Mouse (Mus musculus) C2C12 (cell line): ENCODE measurements at regions not wholly inside any gene's neighbourhood (a gene's known extent, or its start where the extent isn't known, plus 50 kb on each side); places are given as distances from the start of the nearest gene placed in this dataset.

Experiments used
- H3K27me3 ChIP-seq: one replicate; pipeline ENCODE4 v1.6.1; 2011; ENCODE audit not compliant: control insufficient read depth, insufficient read depth, insufficient read length
- H3K36me3 ChIP-seq: one replicate; pipeline ENCODE4 v1.6.1; 2011; ENCODE audit not compliant: control insufficient read depth, insufficient read depth
- H3K4me3 ChIP-seq: one replicate; pipeline ENCODE4 v1.5.1; 2011; ENCODE audit warnings: mild to moderate bottlenecking, control low read depth; ENCODE audit not compliant: poor library complexity, insufficient read depth, severe bottlenecking
- H3K79me2 ChIP-seq: one replicate; pipeline ENCODE4 v1.6.1; 2011; ENCODE audit not compliant: control insufficient read depth, insufficient read depth
- H3K79me3 ChIP-seq: one replicate; pipeline ENCODE4 v1.6.1; 2011; ENCODE audit warnings: low read depth, control low read depth
- H3ac ChIP-seq: one replicate; pipeline ENCODE3; 2011; ENCODE audit warnings: low read depth; ENCODE audit not compliant: control insufficient read depth, insufficient read length
- CEBPB ChIP-seq: IDR thresholded peaks from one replicate; pipeline ENCODE4 v1.6.1; 2011; ENCODE audit warnings: low read depth, mild to moderate bottlenecking, control low read depth, moderate library complexity
- CTCF ChIP-seq: IDR thresholded peaks from one replicate; pipeline ENCODE4 v1.5.1; 2011; ENCODE audit not compliant: control insufficient read depth, insufficient read depth, insufficient read length
- FOSL1 ChIP-seq: IDR thresholded peaks from one replicate; pipeline ENCODE4 v1.8.0; 2011; ENCODE audit warnings: mild to moderate bottlenecking, low read length; ENCODE audit not compliant: poor library complexity, insufficient read depth, severe bottlenecking
- MAX ChIP-seq: IDR thresholded peaks from one replicate; pipeline ENCODE4 v1.6.1; 2011; ENCODE audit warnings: mild to moderate bottlenecking, control low read depth
- MYOD1 ChIP-seq: IDR thresholded peaks from one replicate; pipeline ENCODE4 v1.6.1; 2011; ENCODE audit warnings: low read depth; ENCODE audit not compliant: control insufficient read depth, insufficient read length
- MYOG ChIP-seq: IDR thresholded peaks from one replicate; pipeline ENCODE4 v1.6.1; 2011; ENCODE audit not compliant: control insufficient read depth, insufficient read length; ENCODE audit errors: extremely low read depth
- USF1 ChIP-seq: IDR thresholded peaks from one replicate; pipeline ENCODE4 v1.6.1; 2011; ENCODE audit warnings: low read depth, mild to moderate bottlenecking, control low read depth, moderate library complexity

DNA sequence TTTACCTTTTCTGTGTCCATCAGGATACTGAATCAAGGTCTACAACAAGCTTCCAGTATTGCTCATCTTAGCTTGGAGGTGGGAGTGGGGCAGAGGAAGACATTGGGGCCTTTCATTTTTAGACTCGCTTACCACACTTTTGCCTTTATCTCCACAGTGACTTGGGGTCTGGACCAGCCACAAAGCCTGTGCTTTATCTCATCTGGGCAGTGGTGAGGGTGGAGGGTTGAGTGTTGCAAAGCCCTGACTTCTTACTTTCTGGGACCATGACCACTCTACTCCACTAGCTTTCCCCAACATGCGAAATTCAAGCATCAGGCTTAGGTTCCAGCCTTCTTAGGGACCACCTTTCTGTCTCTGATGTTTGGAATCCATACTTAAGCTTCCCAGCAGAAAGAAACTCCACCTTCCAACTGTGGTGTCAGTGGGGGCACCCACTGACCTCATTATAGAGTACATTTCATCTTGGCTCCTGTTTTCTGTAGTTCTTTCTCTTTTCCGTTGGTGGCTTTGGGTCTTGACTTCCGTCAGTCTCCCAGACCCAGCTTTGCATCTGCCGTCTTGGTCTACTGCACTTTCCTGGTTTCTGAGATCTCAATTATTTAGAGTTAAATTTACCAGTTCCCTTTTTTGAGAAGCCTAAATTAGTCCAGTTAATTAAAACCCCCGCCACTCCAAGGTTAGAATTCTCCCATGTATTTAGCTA, 80.5 kb downstream of the Gm815 start:
- Histone ChIP-seq H3K27me3 (no peaks in the 10 kb centered on the region), H3K36me3 (no peaks in the 10 kb centered on the region), H3K79me3 (no peaks in the 10 kb centered on the region), H3ac (no peak overlapping the region), H3K79me2 (no peaks in the 10 kb centered on the region), H3K4me3 (no peak overlapping the region)
- TF ChIP-seq MYOG (no peak), MYOD1 (no peak), MAX (no peak), FOSL1 (no peak), USF1 (no peak), CEBPB (no peak), CTCF (no peak)

DNA sequence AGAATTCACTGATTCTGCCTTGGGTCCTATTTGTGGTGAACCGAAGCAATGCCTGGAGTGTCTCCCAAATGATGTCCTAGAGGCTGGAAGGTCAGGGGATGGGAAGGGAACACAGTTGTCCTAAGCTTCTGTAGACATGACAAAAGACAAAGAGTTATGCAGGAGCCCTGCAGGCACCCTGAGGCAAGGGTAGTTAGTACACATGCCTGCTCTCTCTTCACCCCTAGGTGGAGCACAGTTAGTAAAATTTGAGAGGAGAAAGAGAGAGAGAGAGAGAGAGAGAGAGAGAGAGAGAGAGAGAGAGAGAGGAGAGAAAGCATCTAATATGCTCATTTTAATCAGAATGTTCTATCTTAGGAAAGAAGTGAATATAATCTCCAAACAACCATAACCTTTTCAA, 87.4 kb downstream of the Gm815 start:
- no peaks in the 10 kb centered on the region for H3K27me3 ChIP-seq
- no peak overlapping the region for H3ac ChIP-seq

DNA sequence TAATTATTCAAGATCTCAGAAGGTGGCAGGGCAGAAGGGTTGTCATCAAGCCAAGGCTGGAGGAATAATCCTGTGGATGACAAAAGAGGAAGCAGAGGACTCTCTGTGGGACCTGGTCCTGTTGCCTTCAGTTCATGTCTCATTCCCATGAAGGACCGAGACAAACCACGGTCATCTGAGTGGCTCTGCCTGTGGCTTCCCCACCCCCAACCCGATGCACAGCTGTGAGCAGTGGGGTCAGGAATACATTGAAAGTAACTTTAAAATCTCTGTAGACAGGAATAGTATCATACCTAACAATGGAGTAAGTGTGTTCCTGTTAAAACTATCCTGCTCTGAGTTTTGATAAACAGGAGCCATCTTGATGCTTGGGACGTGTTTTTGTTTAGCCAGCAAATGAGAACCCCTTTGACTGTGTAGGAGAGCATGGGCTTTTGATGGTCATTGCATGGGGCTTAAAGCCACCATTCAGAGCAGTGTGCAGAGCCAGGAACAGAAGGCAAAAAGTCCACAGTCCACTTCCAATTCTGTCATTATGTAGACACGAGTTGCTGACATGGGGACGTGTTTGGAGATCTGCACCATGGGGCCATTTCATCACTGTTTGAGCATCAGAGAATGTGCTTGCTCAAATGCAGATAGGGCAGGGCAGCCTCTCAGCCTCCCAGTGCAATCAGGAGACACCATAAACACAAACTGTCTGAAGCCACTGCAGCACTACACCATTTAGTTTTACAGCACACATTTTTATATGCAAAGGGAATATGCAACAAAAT, 88.3 kb downstream of the Gm815 start:
- no peaks in the 10 kb centered on the region for H3K79me2 ChIP-seq
- no peak overlapping the region for H3ac ChIP-seq
- TF ChIP-seq MAX = no peak
- TF ChIP-seq USF1 = no peak
- no peak for TF ChIP-seq MYOG
- no peak for TF ChIP-seq CEBPB
- no peaks in the 10 kb centered on the region for H3K27me3 ChIP-seq
- H3K36me3 ChIP-seq = no peaks in the 10 kb centered on the region
- H3K79me3 ChIP-seq = no peaks in the 10 kb centered on the region
- H3K4me3 ChIP-seq = no peak overlapping the region

More for the DNA sequence above, 87.4 kb downstream of the Gm815 start:
- TF ChIP-seq FOSL1 = no peak
- no peak for TF ChIP-seq MYOD1
- TF ChIP-seq CTCF = no peak
- TF ChIP-seq CEBPB = no peak
- no peak for TF ChIP-seq USF1
- TF ChIP-seq MYOG = no peak
- no peak for TF ChIP-seq MAX
- Histone ChIP-seq H3K4me3 (no peak overlapping the region), H3K36me3 (no peaks in the 10 kb centered on the region), H3K79me3 (no peaks in the 10 kb centered on the region), H3K79me2 (no peaks in the 10 kb centered on the region)

DNA sequence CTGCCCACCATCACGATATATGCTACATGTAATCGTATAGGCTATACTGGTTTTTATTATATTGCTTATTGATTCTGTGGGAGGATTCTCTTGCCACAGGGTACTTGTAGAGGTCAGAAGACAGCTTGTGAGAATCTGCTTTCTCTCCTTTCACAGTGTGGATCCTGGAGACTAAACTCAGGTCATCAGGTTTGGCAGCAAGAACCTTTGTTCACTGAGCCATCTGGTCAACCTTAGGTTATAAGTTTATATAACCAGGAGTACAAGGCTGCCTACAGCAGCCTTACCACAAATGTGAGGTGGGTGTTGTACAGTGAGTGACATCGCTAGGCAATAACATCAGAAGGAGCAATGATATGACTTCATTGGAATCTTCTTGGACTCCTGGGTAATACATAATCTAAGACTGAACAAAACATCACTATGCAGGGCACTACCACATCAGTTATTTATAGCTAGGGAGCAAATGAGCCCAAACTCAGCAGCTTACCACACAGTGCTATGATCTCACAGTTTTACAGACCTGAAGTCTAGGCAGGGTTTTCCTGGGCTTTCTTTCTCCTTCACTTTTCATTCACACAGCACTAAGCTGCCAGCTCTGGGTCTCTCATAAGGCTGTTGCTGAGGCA, 89.0 kb downstream of the Gm815 start:
- no peaks in the 10 kb centered on the region for H3K27me3 ChIP-seq
- no peaks in the 10 kb centered on the region for H3K79me3 ChIP-seq
- H3K4me3 ChIP-seq = no peak overlapping the region
- no peaks in the 10 kb centered on the region for H3K79me2 ChIP-seq
- no peak for TF ChIP-seq MAX
- no peak for TF ChIP-seq FOSL1
- no peak for TF ChIP-seq MYOD1
- TF ChIP-seq USF1 = no peak
- no peak for TF ChIP-seq CEBPB
- no peak for TF ChIP-seq CTCF
- no peak for TF ChIP-seq MYOG
- H3K36me3 ChIP-seq = no peaks in the 10 kb centered on the region
- no peak overlapping the region for H3ac ChIP-seq

DNA sequence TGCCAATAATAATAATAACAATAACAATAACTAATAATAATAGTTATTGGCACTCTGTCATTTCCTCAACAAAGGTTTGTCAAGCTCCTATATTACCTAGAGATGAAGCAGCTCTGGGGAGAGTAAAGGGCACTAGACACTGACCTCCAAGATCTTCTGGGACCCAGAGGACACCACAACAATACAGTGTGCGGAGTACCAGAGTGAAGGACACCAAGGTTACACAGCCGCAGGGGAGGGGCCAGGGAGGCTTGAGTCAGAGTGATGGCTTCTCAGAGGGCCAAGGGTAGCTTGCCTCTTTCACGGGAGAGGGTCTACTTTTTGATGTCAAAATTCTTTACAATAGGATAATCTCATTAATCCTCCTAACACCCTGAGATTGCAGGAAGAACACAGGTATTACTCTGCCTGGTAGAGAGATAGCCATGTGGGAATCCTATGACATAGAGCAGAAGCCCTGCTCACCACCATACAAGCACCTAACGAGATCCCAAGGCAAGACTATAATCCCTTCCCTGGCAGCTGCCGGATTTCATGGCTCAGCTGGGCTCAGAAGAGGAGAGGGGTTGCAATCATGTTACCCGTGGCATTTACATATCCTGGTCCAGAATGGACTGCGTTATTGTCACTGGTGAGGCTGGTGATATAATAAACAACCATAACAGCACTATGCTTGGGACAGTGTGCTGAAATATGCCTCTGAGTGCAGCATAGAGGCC, 91.1 kb downstream of the Gm815 start:
- no peaks in the 10 kb centered on the region for H3K79me3 ChIP-seq
- H3K4me3 ChIP-seq = no peak overlapping the region
- no peaks in the 10 kb centered on the region for H3K27me3 ChIP-seq
- no peaks in the 10 kb centered on the region for H3K79me2 ChIP-seq
- H3ac ChIP-seq = no peak overlapping the region
- TF ChIP-seq FOSL1 (no peak), CTCF (no peak), MAX (no peak), MYOD1 (no peak), USF1 (no peak), MYOG (no peak), CEBPB (no peak)
- no peaks in the 10 kb centered on the region for H3K36me3 ChIP-seq
